Mouse (Mus musculus) cortical plate, adult 2 months (tissue): ENCODE data around the gene Sirt6. TPM values are rescaled to one million over a fixed set of nuclear protein-coding genes. Genes with fewer than 3 reads are reported as not detected.
A peak's percentile ranks its signal among the peaks of the same experiment; 100 is the strongest.
"Not testable (repeated sequence)": the region's sequence is repeated elsewhere in the genome, so short reads cannot be mapped to it uniquely, and the experiment has no call there.

Experiments used
- H3K27ac ChIP-seq: fragments of 200-500 bp; 2 replicates; pipeline ENCODE4 v1.5.1; 2012; ENCODE audit warnings: low read length, control low read depth, inconsistent platforms; ENCODE audit not compliant: insufficient read depth
- H3K4me1 ChIP-seq: fragments of 200-500 bp; 2 replicates; pipeline ENCODE4 v1.6.1; 2011; ENCODE audit warnings: low read length; ENCODE audit not compliant: control insufficient read depth, insufficient read depth
- H3K4me3 ChIP-seq: fragments of 200-500 bp; 2 replicates; pipeline ENCODE4 v1.5.1; 2011; ENCODE audit warnings: mild to moderate bottlenecking, low read length, control low read depth; ENCODE audit not compliant: insufficient read depth
- CTCF ChIP-seq: fragments of 200-500 bp; IDR thresholded peaks from 2 replicates; pipeline ENCODE4 v1.5.1; 2011; ENCODE audit warnings: mild to moderate bottlenecking, control low read depth, low read length; ENCODE audit not compliant: insufficient read depth; ENCODE audit errors: extremely low read depth
- POLR2A ChIP-seq: fragments of 200-500 bp; IDR thresholded peaks from 2 replicates; pipeline ENCODE4 v1.6.1; 2011; ENCODE audit warnings: mild to moderate bottlenecking, low read length, control low read depth; ENCODE audit not compliant: insufficient read depth; ENCODE audit errors: extremely low read depth
- polyA plus RNA-seq: library from polyadenylated mRNA; depleted of rRNA; stranded (reverse); fragments of >200 nt; gene quantifications from 2 replicates; pipeline ENCODE4 v1.2.3, GENCODE M21; 2012; rRNA removed

The Sirt6 gene
- 31.2 and 33.3 TPM in 2 replicates for polyA plus RNA-seq

DNA sequence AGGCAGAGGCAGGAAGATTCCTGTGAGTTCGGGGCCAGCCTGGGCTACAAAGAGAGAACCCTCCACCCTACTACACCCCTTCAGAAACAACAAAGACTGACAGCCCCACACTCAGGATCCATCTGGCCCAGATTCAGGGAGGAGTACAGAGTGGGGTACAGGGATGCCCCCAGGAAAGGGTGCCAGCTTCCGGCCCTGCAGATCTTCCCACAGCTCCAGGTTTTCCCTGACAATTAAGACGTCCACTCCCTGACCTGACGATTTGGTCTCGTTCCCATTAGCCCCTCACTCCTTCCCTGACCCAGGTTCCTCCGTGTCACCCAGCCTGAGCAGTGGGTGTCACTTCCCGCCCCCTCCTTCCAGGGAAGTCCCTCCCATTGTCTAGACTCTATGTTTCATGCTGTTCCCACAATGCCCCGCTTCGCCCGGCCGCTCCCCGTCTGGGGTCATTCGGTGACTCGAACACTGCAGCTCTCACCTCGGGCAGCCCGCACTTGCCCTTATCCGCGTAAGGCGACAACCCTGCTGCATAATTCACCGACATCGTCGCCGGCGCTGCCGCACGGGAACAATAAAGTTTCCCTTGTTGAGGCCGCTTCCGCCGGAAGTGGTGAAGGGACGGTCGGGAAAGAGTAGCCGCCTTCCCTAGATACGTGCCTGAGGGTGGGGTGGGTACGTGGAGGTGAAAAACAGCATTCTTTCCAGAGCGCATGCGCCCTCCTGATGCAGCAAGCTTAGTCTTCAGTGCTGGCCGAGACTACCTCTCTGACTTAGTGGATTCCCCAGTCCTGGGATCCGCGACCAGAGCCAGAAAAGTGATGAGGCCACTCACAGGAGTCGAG lies at the start of gene Sirt6:
Gene Sirt6, minus strand, starts transcription at position 804 of the 842 bp plus-strand sequence.
- Histone ChIP-seq H3K4me1 (no peaks in the 10 kb centered on the region), H3K27ac (peak within 1 kb of the TSS; percentile 14; the same call in 1 of the 2 replicates), H3K4me3 (peak within 1 kb of the TSS; percentile 71)
- TF ChIP-seq POLR2A (peak; percentile 92), CTCF (no peak)

GRCm38 (mm10) chr10:81656174-81656573 lies 28.6 kb upstream of the Sirt6 start:
- no peak for TF ChIP-seq CTCF
- no peak for TF ChIP-seq POLR2A
- no peak overlapping the region for H3K4me3 ChIP-seq
- no peaks in the 10 kb centered on the region for H3K4me1 ChIP-seq
- H3K27ac ChIP-seq = no peak overlapping the region

GRCm38 (mm10) chr10:81655178-81655577 lies 27.6 kb upstream of the Sirt6 start:
- TF ChIP-seq CTCF (no peak), POLR2A (no peak)
- H3K27ac ChIP-seq = no peak overlapping the region
- peaks cover 2% of the 10 kb centered on the region for H3K4me1 ChIP-seq
- H3K4me3 ChIP-seq = no peak overlapping the region

DNA sequence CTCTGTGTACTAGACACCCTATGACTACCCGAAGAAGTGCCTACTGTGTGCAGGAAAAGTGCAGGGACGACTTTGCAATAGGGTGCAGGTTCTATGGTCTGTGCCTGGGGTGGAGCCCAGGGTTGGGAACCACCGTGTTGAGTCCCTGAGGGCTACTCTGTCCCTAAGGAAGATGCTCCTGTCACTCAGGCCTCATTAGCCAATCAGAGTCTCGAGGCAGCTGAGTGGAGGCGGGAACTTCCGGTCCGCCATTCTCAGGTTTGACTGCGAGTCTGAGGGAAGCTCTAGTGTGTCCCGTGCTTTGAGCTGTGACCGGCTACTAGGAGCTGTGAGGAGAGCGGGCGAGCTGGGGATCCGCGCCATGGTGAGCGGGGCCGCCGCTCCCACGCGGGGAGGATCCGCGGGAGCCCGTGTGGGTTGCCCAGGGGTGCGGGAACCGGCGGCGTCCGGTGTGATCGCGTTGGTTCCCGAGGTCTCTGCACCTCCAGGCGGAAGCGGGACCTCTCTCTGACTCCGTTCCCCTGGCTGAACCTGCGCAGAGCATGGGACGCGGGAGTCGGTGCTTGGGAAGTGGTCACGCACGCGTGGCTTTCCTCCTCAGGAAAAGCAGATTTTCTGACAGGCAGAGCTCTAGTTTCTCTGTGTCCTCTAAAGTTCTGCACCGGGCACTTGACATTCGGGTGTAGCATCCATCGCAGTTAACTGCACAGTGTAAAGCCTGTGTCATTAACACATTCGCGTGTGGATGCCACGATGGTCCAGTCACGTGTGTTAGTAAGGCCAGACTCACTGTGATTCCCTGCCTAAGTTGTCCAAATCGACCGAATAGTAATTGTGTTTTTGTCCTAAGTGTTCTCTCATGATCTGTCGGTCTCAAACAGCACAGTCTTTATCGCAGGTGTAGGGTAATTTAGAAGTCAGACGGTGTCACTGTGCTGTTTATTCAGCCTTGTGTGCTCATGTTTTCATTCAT lies 21.5 kb upstream of the Sirt6 start, which contains the start of gene Gm10778:
Gene Gm10778, plus strand, starts transcription at position 257 of the 973 bp plus-strand sequence.
- peak; percentile 68 for TF ChIP-seq POLR2A
- not testable (repeated sequence) for H3K27ac ChIP-seq, H3K4me1 ChIP-seq

DNA sequence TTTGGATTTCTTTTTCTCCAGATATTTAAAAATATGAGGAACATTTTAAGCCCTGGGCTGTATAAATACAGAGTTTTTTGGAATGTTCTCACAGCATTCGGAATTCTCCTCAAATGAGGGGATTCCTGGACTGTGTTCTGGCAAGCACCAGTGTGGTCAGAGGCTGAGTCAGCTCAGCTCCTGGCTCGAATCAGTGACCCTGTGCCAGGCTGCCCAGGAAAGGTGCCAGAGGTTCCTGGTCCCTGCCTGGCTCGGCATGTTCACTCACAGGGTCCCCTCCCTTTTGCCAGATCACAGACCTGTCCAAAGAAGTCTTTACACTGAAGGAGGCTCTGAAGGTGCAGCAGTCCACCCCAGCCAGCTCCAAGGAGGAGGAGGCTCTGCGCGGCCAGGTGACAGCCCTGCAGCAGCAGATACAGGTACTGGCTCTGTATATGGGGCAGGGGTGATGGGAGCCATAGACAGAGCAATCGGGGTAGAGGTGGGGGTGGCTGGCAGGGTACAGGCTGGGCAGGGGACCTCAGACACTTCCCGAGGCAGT lies 18.5 kb upstream of the Sirt6 start:
- Histone ChIP-seq H3K4me3 (no peak overlapping the region), H3K4me1 (peaks cover 17% of the 10 kb centered on the region), H3K27ac (no peak overlapping the region)
- TF ChIP-seq POLR2A = no peak
- TF ChIP-seq CTCF = no peak

More for the DNA sequence above, 21.5 kb upstream of the Sirt6 start, which contains the start of gene Gm10778:
- peak within 1 kb of the TSS; percentile 32 for H3K4me3 ChIP-seq

- Histone ChIP-seq H3K27ac (no peak overlapping the region), H3K4me3 (no peak overlapping the region), H3K4me1 (peaks cover 17% of the 10 kb centered on the region)
- TF ChIP-seq POLR2A (no peak), CTCF (no peak)
Measured at GRCm38 (mm10) chr10:81645391-81645790, 17.8 kb upstream of the Sirt6 start.

GRCm38 (mm10) chr10:81644716-81645115 lies 17.1 kb upstream of the Sirt6 start:
- no peak overlapping the region for H3K4me3 ChIP-seq
- H3K4me1 ChIP-seq = peaks cover 15% of the 10 kb centered on the region
- no peak overlapping the region for H3K27ac ChIP-seq
- TF ChIP-seq POLR2A = no peak
- TF ChIP-seq CTCF = no peak

DNA sequence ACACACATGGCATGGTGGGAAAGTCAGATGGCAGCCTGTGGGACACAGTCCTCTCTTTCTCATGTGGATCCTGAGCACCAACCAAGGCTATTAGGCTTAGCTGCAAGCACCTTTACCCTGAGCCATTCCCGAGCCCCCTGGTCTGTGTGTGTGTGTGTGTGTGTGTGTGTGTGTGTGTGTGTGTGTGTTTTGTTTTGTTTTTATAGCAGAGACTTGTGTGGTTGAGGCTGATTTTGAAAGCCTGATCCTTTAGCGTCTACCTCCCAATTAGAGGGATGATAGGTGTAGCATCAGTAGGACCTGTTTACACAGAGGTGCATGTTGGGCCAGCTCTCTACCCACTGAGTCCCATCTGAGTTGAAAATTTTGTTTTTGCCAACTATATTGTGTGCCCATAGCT lies 16.6 kb upstream of the Sirt6 start:
- peaks cover 15% of the 10 kb centered on the region for H3K4me1 ChIP-seq
- peak overlapping the region; percentile 87 for H3K4me3 ChIP-seq
- H3K27ac ChIP-seq = peak overlapping the region; percentile 90
- TF ChIP-seq POLR2A (no peak), CTCF (no peak)

DNA sequence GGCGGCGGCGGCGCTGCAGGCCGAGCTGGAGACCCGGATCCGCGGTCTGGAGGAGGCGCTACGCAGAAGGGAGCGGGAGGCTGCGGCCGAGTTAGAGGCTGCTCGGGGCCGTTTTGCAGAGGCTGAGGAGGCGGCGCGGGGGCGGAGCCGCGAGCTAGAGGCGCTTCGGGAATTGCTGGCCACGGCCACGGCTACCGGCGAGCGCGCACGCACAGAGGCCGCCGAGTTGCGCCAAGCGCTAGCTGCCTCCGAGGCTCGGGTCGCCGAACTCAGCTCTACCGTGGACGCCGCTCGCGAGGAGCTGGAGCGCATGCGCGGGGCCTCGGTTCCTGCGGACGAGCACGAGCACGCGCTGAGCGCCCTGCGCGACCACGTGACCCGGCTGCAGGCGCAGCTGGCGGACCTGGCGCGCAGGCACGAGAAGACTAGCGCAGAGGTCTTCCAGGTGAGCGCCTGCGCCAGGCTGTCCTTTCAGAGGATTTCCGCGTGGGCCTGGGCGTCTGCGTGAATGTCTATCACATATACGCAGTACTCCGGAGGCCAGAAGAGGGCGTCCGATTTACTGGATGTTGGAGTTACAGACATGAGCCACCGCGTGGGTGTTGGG lies 16.0 kb upstream of the Sirt6 start:
- Histone ChIP-seq H3K4me1 (peaks cover 15% of the 10 kb centered on the region), H3K27ac (peak overlapping the region; percentile 90), H3K4me3 (peak overlapping the region; percentile 87)
- TF ChIP-seq CTCF (no peak), POLR2A (peak; percentile 73)
